Mouse (Mus musculus) embryonic facial prominence, embryonic 10.5 days (tissue): ENCODE data around the gene Pot1b. TPM values are rescaled to one million over a fixed set of nuclear protein-coding genes. Genes with fewer than 3 reads are reported as not detected.

Experiments used
- DNase-seq: peaks from one replicate; pipeline ENCODE4 v3.0.0-alpha.2; 2017; ENCODE audit warnings: low spot score
- H3K27ac ChIP-seq: fragments of 300-500 bp; sonication (generic); replicated peaks from 2 replicates; pipeline ENCODE4 v1.5.1; 2016; ENCODE audit warnings: mild to moderate bottlenecking
- H3K27me3 ChIP-seq: fragments of 300-500 bp; sonication (generic); replicated peaks from 2 replicates; pipeline ENCODE4 v1.6.1; 2016; ENCODE audit warnings: low read depth, mild to moderate bottlenecking; ENCODE audit not compliant: poor library complexity, severe bottlenecking
- H3K36me3 ChIP-seq: fragments of 300-500 bp; sonication (generic); replicated peaks from 2 replicates; pipeline ENCODE4 v1.6.1; 2016; ENCODE audit warnings: mild to moderate bottlenecking, moderate library complexity
- H3K4me1 ChIP-seq: fragments of 300-500 bp; sonication (generic); 2 replicates; pipeline ENCODE4 v1.6.1; 2016
- H3K4me3 ChIP-seq: fragments of 300-500 bp; sonication (generic); 2 replicates; pipeline ENCODE4 v1.5.1; 2016; ENCODE audit warnings: mild to moderate bottlenecking, moderate library complexity
- H3K9me3 ChIP-seq: fragments of 300-500 bp; sonication (generic); 2 replicates; pipeline ENCODE4 v1.6.1; 2016; ENCODE audit warnings: mild to moderate bottlenecking
- WGBS: fragments of 180-500 bp; shearing (Covaris S2); methylation state at CpG from one replicate; pipeline ENCODE4 v1.1.7; 2016; 5-methylcytosine and 5-hydroxymethylcytosine counted together
- polyA plus RNA-seq: library from polyadenylated mRNA; unstranded; fragments of >200 nt; fragmentation: Nextera tagmentation; extraction: Ambion mirVana; gene quantifications from 2 replicates; pipeline ENCODE4 v1.2.1, GENCODE M21; 2016

Gene Pot1b
- polyA plus RNA-seq = 10.8 and 11.0 TPM in 2 replicates

- H3K27me3 ChIP-seq = no peaks in the 10 kb centered on the region
- peak within 1 kb of the TSS; percentile 86 for H3K27ac ChIP-seq
- no peaks in the 10 kb centered on the region for H3K4me1 ChIP-seq
- peak; percentile 98 for DNase-seq
- no peaks in the 10 kb centered on the region for H3K9me3 ChIP-seq
- under 1% methylated on average over 37 of the region's 37 CpGs for WGBS
- H3K36me3 ChIP-seq = peaks cover 21% of the 10 kb centered on the region
- peak within 1 kb of the TSS; percentile 85 for H3K4me3 ChIP-seq
These were observed at the start of gene Pot1b for GRCm38 (mm10) chr17:55711984-55712811. Gene Pot1b (minus strand): TSS chr17:55712628.

GRCm38 (mm10) chr17:55751170-55751569 lies 38.7 kb upstream of the Pot1b start:
- WGBS = 75% methylated on average over 2 of the region's 2 CpGs
- Histone ChIP-seq H3K4me3 (no peak overlapping the region), H3K27me3 (no peaks in the 10 kb centered on the region), H3K36me3 (no peaks in the 10 kb centered on the region), H3K9me3 (no peaks in the 10 kb centered on the region), H3K27ac (no peak overlapping the region), H3K4me1 (no peaks in the 10 kb centered on the region)
- no peak for DNase-seq

DNA sequence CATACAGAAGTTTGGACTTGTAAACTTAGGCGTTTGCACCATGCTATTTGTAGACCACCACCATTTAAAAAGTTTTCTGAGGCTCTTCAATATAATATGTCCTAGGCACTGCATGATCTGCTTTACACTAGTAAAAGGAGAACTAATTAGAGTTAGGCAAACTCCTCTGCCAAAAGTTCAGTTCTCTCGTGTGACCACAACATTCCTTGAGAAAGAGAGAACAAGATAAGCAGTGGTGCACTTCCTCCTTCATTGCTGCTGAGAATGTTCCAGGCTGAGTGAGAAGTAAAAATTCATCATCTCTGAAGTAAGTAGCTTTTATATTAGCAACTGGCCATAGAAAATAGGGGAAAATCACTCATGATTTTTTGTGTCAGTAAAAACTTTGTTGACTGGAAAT lies 37.4 kb upstream of the Pot1b start, which contains the start of gene Adgre4:
Adgre4 (plus strand) TSS at position 199 of the 400 bp plus-strand sequence.
- H3K27me3 ChIP-seq = no peaks in the 10 kb centered on the region
- no peaks in the 10 kb centered on the region for H3K9me3 ChIP-seq
- H3K4me3 ChIP-seq = no peak within 1 kb of the TSS
- H3K4me1 ChIP-seq = no peaks in the 10 kb centered on the region
- H3K27ac ChIP-seq = no peak within 1 kb of the TSS
- DNase-seq = no peak
- H3K36me3 ChIP-seq = no peaks in the 10 kb centered on the region
- WGBS = 69% methylated on average over 2 of the region's 2 CpGs

GRCm38 (mm10) chr17:55736675-55737074 lies 24.2 kb upstream of the Pot1b start:
- H3K4me3 ChIP-seq = no peak overlapping the region
- H3K4me1 ChIP-seq = no peaks in the 10 kb centered on the region
- no peak overlapping the region for H3K27ac ChIP-seq
- H3K36me3 ChIP-seq = no peaks in the 10 kb centered on the region
- no peaks in the 10 kb centered on the region for H3K27me3 ChIP-seq
- no peak for DNase-seq
- no peaks in the 10 kb centered on the region for H3K9me3 ChIP-seq
- 80% methylated on average over 1 of the region's 1 CpGs for WGBS

GRCm38 (mm10) chr17:55726193-55726592 lies 13.8 kb upstream of the Pot1b start:
- H3K36me3 ChIP-seq = no peaks in the 10 kb centered on the region
- H3K4me1 ChIP-seq = no peaks in the 10 kb centered on the region
- no peak overlapping the region for H3K4me3 ChIP-seq
- no peak for DNase-seq
- H3K9me3 ChIP-seq = no peaks in the 10 kb centered on the region
- 71% methylated on average over 2 of the region's 2 CpGs for WGBS
- H3K27me3 ChIP-seq = no peaks in the 10 kb centered on the region
- H3K27ac ChIP-seq = no peak overlapping the region

DNA sequence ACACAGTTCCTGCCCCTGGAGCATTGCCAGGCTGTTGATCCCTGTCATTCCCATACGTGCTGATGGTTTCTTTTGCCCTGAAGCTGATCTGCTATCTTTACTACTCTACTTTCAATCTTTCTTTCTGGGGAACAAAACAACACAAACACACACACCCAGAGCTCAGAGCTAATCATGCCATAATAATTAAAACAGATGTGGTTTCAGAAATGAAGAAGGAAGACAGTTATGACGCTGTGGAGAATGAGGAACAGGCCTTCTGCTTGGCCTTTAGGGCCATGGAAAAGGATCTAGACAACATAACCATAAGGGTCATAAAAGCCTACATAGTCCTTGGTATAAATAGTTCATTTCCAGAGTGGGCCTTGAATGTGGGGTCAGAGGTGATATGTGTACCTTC lies 9.8 kb upstream of the Pot1b start:
- H3K36me3 ChIP-seq = no peaks in the 10 kb centered on the region
- H3K4me1 ChIP-seq = no peaks in the 10 kb centered on the region
- no peaks in the 10 kb centered on the region for H3K9me3 ChIP-seq
- H3K4me3 ChIP-seq = no peak overlapping the region
- H3K27ac ChIP-seq = no peak overlapping the region
- DNase-seq = no peak
- no peaks in the 10 kb centered on the region for H3K27me3 ChIP-seq
- 77% methylated on average over 2 of the region's 2 CpGs for WGBS

DNA sequence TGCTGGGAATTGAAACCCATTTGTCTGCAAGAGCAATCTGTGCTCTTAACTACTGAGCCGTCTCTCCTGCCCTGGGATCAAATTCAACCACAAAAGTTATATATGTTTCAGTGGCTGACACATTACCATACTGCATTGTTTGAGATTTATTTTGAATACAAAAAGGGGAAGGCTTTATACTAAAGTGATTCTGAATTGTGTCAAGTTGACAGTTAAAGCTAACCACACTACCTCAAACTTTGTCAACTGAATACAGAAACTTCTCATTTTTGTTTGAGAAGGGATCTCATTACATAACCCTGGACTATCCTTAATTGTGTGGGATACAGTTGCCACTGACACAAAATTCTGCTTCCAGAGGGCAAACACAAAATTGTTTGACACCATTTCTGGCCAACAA lies 8.8 kb upstream of the Pot1b start:
- no peak overlapping the region for H3K27ac ChIP-seq
- no peak overlapping the region for H3K4me3 ChIP-seq
- 67% methylated on average over 1 of the region's 1 CpGs for WGBS
- no peak for DNase-seq
- no peaks in the 10 kb centered on the region for H3K27me3 ChIP-seq
- no peaks in the 10 kb centered on the region for H3K4me1 ChIP-seq
- H3K9me3 ChIP-seq = no peaks in the 10 kb centered on the region
- no peaks in the 10 kb centered on the region for H3K36me3 ChIP-seq

- Histone ChIP-seq H3K4me3 (no peak overlapping the region), H3K27me3 (no peaks in the 10 kb centered on the region), H3K9me3 (no peaks in the 10 kb centered on the region), H3K27ac (no peak overlapping the region), H3K4me1 (no peaks in the 10 kb centered on the region), H3K36me3 (peaks cover 47% of the 10 kb centered on the region)
- 80% methylated on average over 5 of the region's 5 CpGs for whole genome bisulfite sequencing
- DNase-seq = no peak
These were observed 9.6 kb downstream of the Pot1b start for GRCm38 (mm10) chr17:55702865-55703264.

- Histone ChIP-seq H3K27ac (no peak overlapping the region), H3K36me3 (peaks cover 52% of the 10 kb centered on the region), H3K9me3 (no peaks in the 10 kb centered on the region), H3K4me3 (no peak overlapping the region), H3K4me1 (no peaks in the 10 kb centered on the region), H3K27me3 (no peaks in the 10 kb centered on the region)
- 62% methylated on average over 3 of the region's 3 CpGs for WGBS
- peak; percentile 79 for DNase-seq
These were observed 10.1 kb downstream of the Pot1b start for GRCm38 (mm10) chr17:55702161-55702820.

GRCm38 (mm10) chr17:55699388-55699787 lies 13.0 kb downstream of the Pot1b start:
- WGBS = 88% methylated on average over 2 of the region's 2 CpGs
- H3K36me3 ChIP-seq = peaks cover 66% of the 10 kb centered on the region
- no peaks in the 10 kb centered on the region for H3K9me3 ChIP-seq
- no peak for DNase-seq
- H3K27me3 ChIP-seq = no peaks in the 10 kb centered on the region
- no peak overlapping the region for H3K27ac ChIP-seq
- H3K4me3 ChIP-seq = no peak overlapping the region
- no peaks in the 10 kb centered on the region for H3K4me1 ChIP-seq

DNA sequence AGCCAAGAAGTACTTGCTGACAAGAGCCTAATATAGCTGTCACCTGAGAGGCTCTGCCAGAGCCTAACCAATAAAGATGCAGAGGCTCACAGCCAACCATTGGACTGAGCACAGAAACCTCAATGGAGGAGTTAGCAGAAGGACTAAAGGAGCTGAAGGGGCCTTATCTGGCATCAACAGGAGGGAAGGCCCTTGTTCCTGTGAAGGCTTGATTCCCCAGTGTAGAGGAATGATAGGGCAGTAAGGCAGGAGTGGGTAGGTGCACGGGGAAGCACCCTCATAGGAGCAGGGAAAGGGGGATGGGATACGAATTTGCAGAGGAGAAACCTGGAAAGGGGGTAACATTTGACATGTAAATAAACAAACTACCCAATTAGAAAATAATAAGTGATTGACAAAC lies 51.3 kb downstream of the Pot1b start:
- H3K9me3 ChIP-seq = no peaks in the 10 kb centered on the region
- H3K4me3 ChIP-seq = no peak overlapping the region
- peaks cover 48% of the 10 kb centered on the region for H3K36me3 ChIP-seq
- no peak overlapping the region for H3K27ac ChIP-seq
- H3K27me3 ChIP-seq = no peaks in the 10 kb centered on the region
- no peak for DNase-seq
- no peaks in the 10 kb centered on the region for H3K4me1 ChIP-seq
- 93% methylated on average over 2 of the region's 2 CpGs for WGBS

GRCm38 (mm10) chr17:55625092-55625491 lies 87.3 kb downstream of the Pot1b start, which contains the start of gene Vmn2r118:
Gene Vmn2r118 (minus strand): TSS chr17:55625192.
- 85% methylated on average over 3 of the region's 3 CpGs for WGBS
- H3K9me3 ChIP-seq = no peaks in the 10 kb centered on the region

More at GRCm38 (mm10) chr17:55625092-55625491, 87.3 kb downstream of the Pot1b start, which contains the start of gene Vmn2r118:
- H3K4me3 ChIP-seq = no peak within 1 kb of the TSS
- no peak for DNase-seq
- H3K27me3 ChIP-seq = no peaks in the 10 kb centered on the region
- no peak within 1 kb of the TSS for H3K27ac ChIP-seq
- H3K4me1 ChIP-seq = no peaks in the 10 kb centered on the region
- no peaks in the 10 kb centered on the region for H3K36me3 ChIP-seq
